Mouse (Mus musculus): ENCODE results near the gene Scn3b. TPM values are rescaled to one million over a fixed set of nuclear protein-coding genes. Genes with fewer than 3 reads are reported as not detected.

Scn3b gene
- 100 to 1,000 TPM; 230 to 234 TPM for total RNA-seq (2021)
- long read RNA-seq, experiment 1, full-length matches to known transcripts, result 61 of 116 reads
- long read RNA-seq, experiment 1, partial matches to known transcripts, result 12 of 116 reads
- long read RNA-seq, experiment 1, other reads (novel, unspliced or antisense), result 43 of 116 reads
- long read RNA-seq, experiment 2, full-length matches to known transcripts, result 71 of 138 reads
- long read RNA-seq, experiment 2, partial matches to known transcripts, result 15 of 138 reads
- long read RNA-seq, experiment 2, other reads (novel, unspliced or antisense), result 52 of 138 reads

DNA sequence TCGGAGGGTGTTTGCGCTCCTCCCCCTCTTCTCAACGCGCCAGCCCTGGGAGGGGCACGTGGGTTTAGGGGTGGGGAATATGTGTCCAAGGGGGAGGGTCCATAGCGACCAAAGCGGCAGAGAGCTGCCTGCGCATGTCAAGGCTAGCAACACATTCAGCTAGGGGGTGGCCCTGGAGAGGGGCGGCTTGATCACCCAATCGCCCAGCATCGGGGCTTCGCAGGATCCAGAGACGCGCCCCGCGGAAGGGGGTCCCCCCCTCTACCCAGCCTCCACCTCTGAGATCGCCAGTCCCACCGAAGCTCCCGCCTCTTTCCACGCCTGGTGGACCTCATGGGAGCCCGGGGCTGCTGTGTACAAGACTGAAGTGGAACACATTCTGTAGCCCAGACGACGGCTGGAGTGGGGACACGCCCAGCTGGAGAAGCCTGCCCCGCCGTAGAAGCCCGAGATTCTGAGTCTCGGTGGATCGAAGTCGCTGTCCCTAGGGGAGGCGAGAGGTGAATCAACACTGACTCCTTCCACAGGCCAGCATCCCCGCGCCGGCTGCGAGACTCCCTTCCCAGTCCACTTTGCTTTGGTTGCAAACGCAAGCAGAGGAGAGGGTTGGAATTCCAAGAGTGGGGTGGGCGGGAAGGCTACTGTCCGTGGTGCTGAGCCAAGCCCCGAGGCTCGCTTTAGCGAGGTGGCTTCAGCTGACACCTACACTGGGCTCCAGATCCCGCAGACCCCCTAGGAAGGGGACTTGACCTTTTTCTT is at the start of gene Scn3b:
Gene Scn3b, plus strand, starts transcription at position 115 of the 759 bp plus-strand sequence.
- peak; percentile 85 to 94 for DNase-seq (ENCODE audit: low spot score in 2 of 2)

DNA sequence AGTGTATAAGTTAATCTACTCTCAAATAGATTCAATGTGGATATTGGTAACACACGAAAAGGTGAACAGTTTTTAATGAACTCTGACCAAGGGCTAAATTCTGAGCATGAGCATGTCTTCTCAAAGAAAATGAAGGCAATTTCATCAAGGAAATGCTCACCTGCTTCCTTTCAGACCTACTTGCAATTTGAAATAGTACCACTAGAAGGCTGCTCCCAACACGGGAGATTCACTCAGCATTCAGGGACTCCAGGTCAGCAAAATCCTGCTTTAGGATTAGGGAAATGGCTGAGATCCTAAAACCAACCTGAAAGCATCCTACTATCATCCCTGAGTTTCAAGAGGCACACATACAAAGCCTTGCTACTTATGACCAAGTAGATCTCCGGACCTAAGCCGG is 44.7 kb upstream of the Scn3b start:
- no peak for DNase-seq (ENCODE audit: low spot score in 2 of 2)

DNA sequence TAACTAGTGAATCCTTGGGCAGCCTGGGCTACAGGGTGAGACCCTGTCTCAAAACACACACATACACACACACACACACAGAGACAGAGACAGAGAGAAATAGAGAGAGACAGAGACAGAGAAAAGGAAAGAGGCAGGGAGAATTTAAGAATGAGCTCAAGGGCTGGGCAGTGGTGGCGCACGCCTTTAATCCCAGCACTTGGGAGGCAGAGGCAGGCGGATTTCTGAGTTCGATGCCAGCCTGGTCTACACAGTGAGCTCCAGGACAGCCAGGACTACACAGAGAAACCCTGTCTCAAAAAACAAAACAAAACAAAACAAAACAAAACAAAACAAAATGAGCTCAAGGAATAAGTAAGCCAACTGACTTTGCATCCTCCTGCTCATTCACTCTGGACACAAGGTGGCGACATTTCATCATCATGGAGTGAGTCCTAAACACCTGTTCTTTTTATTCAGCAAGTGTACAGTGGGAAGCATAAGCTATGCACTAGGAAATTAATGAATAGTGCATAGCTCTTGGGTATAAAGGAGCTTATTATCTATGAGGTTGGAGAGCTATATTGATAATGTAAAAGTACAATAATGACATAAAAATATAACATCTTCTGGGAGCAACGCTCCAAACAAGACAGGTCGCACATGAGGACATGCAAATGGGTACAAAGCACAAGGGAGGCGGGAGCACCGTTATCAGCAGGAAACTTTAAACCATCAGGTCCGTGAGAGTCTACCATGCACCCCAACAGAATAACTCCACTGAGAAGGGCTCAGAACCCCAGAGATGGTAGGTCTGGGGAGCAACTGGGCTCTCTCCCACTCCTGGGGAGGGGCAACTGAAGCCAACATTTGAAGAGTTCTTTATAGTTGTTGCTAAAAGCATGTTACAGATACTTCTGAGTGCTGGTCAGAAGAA is 40.9 kb upstream of the Scn3b start:
- peak in 1 of 2 experiments; percentile 62 for DNase-seq (ENCODE audit: low spot score in 2 of 2)

DNA sequence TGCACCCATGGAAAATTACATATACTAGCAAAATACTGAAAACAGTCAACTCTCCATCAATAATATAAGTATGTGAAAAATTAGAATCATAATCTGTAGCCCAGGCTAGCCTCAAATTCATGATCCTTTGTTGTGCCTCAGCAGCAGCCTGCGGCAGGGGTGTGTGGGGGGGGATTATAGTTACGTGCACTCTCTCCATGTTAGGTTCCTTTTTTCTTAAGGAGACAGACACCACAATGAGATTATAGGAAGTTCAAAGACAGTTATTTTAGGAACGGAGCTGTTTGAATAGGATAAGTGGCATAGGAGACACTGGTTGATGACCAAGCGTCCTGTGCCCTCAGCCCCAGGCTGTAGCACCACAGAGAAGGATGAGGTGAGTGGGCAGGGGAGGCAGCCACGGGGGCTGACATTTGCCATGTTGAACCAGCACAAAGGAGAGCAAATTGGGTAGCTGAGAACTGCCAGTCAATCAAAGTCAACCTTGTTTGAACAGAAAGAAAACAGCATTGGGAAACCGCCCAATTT is 40.1 kb upstream of the Scn3b start:
- no peak for DNase-seq (ENCODE audit: low spot score in 2 of 2)

DNA sequence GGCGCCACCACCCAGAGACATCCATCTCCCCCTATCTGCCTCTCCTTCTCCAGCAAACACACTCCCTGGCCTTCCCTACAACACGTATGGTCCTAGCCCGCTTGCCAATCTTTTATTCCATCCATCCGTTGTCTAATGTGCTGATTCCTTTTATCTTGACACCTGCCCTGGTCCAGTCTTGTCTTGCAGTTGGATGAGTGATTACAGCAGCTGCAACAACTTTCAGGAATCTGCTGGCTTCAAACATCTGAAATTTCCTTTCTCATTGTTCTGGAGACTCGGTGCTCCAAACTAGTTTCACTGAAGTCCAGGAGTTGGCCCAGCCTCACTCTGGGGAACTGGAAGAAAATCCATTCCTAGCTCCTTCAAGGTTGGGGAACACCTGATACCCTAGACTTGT is 39.5 kb upstream of the Scn3b start:
- no peak for DNase-seq (ENCODE audit: low spot score in 2 of 2)

DNA sequence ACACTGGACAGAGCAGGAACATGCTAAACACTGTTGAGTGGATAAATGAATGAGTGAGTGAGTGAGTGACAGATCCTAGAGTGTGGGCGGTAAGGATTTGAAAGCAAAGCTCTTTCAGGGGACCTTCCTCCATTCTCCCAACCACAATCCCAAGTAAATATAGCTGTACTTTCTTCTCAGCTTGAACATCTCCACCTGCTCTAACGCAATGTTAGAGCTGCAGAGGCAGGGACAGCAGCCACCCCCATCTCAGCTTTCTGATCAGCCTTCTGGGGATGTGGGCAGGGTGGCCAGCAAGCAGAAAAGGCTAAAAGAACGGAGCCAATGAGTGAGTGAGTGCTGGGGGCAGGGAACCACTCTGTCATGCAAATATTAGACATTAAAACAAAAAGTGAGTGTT is 38.0 kb upstream of the Scn3b start:
- no peak for DNase-seq (ENCODE audit: low spot score in 2 of 2)

DNA sequence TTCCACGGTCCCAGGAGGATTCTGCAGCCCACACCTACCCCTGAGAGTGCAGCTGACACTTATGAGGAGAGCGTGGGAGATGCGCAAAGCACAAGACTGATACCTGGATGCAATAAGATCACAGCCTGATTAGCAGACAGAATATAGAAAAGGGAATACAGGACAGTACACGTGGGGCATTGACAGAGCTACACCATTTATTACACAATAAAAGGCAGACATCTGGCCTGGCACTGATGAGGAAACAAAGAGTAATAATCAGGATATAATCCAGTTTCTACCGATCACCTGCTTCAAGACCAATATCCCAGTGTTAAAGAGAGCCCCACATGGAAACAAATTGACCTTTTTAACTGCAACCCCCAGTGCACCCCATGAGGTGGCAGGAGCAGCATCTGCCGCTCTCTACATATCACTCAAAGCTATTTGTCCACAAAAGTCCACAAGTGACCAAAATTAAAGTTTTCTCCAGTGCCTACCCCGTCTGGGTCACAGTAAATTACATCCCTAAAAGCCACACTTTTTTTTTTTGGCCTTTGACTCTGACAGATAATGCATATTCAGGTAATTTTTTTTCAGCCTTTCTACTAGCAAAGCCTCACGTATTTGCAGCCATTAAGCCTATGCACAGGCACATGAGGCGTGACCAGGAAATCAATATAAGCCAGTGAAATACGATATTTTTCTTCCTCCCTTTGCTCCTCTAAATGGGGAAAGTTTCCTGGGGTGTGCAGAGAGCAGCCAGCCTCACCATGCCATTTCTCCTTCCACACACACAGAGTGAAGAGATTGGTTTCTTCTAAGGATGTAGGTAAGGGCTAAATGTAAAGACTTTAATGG is 34.6 kb upstream of the Scn3b start:
- DNase-seq (ENCODE audit: low spot score in 2 of 2), result no peak

DNA sequence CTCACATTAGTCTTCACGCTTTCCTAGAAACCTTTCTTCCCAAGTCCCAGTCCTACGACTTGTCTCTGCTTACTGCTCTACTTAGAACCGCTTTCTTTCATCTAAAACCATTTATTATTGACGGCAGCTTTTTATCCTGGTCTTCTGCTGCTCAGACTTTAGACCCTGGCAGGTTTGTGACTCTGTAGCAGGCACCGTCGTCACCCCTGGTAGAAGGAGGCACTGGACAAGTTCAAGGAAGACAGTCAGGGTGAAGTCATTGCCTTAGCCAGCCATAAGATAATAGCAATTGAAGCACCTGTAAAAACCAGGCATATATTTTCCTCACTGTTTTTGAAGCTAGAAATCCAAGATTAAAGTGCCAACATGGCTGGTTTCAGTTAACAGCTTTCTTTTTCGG is 33.8 kb upstream of the Scn3b start:
- no peak for DNase-seq (ENCODE audit: low spot score in 2 of 2)

DNA sequence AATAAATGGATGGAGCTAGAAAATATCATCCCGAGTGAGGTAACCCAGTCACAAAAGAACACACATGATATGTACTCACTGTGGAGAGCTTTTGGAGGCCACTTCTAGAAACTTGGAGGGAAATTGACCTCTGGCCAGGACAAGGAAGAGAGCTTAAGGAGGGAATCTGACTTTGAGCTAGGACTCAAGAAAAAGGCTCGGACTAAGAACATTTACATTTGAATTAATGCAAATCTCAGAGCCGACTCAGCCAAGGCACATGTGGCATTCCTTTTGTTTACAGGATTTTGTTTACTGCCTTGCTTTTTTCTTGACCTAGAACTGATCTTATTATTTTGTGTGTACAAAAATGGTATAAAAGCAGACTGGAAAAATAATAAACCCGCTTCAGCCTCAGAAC is 29.3 kb upstream of the Scn3b start:
- no peak for DNase-seq (ENCODE audit: low spot score in 2 of 2)

DNA sequence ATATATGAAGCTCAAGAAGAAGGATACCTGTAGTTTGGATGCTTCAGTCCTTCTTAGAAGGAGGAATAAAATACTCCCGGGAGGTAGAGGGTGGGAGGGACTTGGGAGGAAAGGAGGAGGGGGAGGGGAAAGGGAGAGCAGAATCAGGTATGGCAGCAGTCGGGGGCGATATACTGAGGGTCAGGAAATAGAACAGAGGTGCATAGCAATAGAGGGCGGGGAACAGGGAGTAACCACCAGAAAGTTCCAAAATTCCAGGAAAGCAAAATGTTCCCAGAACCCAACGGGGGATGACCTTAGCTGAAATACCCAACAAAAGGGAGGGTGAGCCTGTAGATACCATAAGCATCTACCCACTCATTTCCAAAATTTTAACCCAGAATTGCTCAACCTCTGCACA is 28.7 kb upstream of the Scn3b start:
- DNase-seq (ENCODE audit: low spot score in 2 of 2), result no peak

DNA sequence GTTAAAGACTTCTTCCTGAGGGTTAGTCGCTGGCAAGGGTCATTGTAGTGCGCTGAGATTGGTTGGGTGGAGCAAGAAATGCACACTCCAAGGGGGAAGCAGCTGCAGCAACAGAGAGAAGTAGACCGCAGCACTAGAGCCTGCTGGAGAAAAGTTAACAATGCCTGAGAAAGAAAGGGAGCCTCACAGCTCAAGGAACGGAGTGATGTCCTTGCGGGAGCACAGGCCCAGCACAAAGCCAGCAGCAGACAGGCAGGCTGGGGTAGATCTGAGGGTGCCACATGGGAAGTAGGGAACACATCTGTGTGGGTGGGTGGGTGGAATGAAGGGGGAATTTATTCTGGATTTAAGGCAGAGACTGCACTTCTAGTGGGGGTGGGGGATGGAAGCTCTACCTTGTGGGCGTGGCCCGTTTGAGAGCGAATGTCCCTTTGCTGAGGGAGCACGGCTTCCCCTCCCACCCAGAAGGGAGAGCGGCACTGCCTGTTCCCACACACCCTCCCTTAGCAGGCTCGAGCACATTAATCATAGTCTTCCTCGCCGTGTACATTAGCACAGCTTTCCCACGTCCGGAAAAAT is 27.7 kb upstream of the Scn3b start:
- peak; percentile 34 to 56 for DNase-seq (ENCODE audit: low spot score in 2 of 2)

DNA sequence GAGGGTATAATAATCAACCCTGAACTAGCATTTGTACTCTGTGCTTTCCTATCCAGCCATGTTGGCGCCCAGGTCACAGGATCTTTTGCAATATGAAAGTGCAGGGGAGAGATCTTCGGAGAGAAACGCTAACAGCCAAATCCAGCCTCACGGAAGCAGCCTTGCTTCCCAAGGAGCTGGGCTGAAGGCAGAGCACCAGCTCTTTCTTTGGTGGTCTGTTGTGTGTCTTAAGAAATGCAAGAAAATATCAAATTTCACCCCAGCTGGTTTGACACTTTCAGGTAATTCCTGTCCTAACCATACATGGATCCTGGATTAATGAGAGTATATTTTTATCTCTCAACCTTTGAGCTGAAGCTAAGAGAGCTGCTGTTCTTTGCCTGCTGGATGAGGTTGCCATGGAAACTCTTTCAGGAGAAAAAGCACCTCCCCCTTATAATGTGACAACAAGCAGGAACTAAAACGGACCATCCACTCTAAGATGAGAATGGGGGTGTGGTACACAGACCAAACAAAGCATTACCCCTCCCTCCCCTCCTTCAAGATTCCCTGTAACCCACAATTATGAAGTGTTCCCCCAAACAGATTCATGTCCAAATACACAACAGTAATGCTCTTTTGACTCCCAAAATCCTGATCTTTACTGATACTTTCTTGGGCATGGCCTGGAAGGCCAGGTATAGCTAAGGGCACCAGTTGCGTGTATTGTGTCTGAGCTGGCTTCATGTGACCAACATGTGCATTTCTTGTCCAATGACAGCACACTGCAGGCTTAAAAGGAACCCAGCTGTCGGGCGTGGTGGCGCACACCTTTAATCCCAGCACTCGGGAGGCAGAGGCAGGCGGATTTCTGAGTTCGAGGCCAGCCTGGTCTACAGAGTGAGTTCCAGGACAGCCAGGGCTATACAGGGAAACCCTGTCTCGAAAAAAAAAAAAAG is 26.8 kb upstream of the Scn3b start:
- peak; percentile 41 to 55 for DNase-seq (ENCODE audit: low spot score in 2 of 2)

DNA sequence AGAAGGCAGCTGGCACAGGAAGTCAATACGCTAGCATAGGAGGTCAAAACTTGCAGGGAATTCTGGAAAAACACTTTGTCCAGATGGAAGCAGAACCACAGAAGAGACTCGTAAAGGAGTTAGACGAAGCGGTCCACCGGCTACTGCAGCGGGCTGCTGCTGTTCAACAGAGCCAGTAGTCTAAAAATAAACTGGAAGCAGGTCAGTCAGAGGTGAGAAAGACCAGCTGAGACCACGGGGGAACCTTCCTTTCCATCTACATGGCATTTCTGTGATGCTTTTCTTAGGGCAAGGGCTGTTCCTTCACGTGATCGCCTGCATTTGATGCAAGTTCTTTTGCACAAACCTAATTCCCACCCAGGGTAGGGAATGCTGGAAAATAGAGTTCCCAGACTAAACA is 23.6 kb upstream of the Scn3b start:
- no peak for DNase-seq (ENCODE audit: low spot score in 2 of 2)

DNA sequence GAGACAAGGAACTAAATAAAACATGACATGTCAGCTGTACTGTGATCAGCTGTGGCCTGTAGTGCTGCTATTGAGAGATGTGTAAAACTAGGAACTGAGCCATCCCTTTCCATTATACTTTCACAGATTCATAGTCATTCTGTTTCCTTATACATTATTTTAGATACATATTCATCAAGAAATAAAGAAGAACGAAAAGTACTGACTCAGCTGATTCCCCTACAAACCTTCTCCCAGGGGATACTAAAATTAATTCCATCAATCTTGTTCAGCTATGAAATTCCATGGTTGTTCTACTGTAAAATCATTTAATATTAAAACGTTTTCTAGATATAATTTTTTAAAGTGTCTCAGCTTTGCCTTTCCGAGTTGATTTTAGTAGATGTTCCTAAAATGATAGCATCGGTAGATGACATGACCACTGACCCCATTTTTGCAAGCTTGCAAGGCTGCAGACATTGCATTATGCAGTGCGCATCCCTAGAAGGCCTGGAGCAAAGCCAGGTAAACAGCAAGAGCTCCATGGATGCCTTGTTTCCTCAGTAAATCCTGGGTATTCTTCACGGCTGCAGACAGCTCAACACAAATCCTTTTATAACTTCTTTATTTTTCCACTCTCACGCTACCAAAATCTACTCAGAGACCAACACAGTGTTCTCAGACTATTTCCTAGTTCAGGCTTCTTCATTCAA is 22.9 kb upstream of the Scn3b start:
- no peak for DNase-seq (ENCODE audit: low spot score in 2 of 2)

DNA sequence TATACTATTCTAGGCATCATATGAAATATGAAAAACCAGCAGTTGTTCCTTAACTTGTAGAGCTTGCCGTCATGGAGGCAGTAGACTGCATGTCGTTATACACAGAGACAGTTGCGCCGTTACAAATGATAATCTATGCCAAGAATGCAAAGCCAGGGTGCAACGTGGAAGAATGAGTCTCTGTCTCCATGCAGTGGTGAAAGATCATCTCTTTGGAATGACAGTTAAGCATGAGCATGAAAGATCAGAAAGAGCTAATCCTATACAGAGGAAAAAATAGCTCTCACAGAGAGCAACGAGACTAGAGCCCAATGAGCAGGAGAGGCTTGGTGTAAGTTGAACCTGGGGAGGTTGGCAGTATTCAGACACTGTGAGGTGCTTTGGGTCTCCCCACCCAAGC is 22.3 kb upstream of the Scn3b start:
- DNase-seq (ENCODE audit: low spot score in 2 of 2), result no peak

DNA sequence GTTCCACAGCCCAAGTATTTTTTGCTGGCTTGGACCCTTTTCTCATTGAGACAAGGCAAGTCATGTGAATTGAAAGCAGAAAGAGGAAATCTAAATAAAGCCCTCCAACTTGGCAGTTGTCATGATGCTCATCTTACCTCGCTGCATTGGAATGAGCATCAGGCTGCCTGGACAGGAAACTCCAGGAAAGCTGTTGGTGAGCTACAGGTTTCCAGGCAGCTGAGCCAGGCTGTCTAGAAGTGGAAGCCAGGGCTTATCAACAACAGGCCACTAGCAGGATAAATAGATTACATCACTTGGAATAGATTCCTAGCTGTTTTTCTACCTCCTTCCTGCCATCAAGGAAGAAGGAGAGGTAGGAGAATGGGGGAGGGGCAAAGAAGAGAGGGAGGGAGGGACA is 19.9 kb upstream of the Scn3b start:
- no peak for DNase-seq (ENCODE audit: low spot score in 2 of 2)

DNA sequence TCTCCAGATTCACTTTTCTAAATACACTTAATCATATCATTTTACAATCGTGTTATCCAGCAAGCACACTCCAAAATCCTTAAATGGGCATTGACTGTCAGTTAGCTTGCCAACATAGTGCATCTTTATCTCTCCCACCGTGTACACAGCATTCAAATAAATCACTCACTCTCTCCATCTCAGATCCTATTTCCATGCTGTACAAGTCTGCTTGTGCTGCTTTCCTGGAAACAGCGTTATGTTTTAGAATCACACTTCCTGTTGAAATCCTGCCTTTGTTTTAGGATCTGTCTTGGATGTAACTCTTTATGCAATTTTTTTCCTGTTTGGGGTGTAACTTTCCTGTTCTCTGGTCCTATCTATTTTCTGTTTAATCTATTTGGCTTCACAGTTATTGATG is 16.6 kb upstream of the Scn3b start:
- DNase-seq (ENCODE audit: low spot score in 2 of 2), result no peak

DNA sequence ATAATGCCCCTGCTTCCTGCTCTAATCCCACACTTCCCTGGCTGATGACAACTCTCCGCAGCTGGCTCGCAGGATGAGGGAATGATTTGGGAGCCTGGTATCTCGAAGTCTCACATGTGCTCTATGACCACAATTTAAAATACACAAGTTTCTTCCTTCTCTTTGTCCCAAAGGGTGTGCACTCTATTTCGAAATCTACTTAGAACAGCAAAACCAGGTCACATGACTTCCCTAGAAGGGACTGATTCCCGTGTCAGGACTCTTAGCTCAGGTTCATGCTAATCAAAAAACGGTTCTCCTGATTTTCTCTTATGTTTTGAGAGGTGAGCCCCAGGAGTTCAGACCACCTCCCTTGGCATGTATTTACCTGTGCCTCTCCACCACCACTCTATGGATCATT is 5.1 kb upstream of the Scn3b start:
- DNase-seq (ENCODE audit: low spot score in 2 of 2), result no peak

All from layer of hippocampus, postnatal 14 days (tissue).